Mouse (Mus musculus) spleen, postnatal 10 days (tissue): Measurements from ENCODE around the gene Kcnab1.

Experiments used
- DNase-seq, 2 experiments: peaks; one replicate each; pipeline ENCODE4 v3.0.0; 2021 to 2022; ENCODE audit warnings: low spot score in 2 of 2

Kcnab1 gene

GRCm38 (mm10) chr3:65204356-65205075 lies 95.3 kb downstream of the Kcnab1 start:
- no peak for DNase-seq

- no peak for DNase-seq
Observed at GRCm38 (mm10) chr3:65205539-65206020, 96.4 kb downstream of the Kcnab1 start.

GRCm38 (mm10) chr3:65213725-65214124 lies 104.5 kb downstream of the Kcnab1 start:
- DNase-seq = no peak

- DNase-seq = no peak
Observed at GRCm38 (mm10) chr3:65214635-65215034, 105.5 kb downstream of the Kcnab1 start.

- DNase-seq = no peak
Observed at GRCm38 (mm10) chr3:65217673-65218579, 108.7 kb downstream of the Kcnab1 start.

- DNase-seq = no peak
Observed at GRCm38 (mm10) chr3:65220287-65220686, 111.1 kb downstream of the Kcnab1 start.

- no peak for DNase-seq
Observed at GRCm38 (mm10) chr3:65223635-65224034, 114.5 kb downstream of the Kcnab1 start.

- no peak for DNase-seq
Observed at GRCm38 (mm10) chr3:65230978-65231377, 121.8 kb downstream of the Kcnab1 start.

GRCm38 (mm10) chr3:65231419-65232090 lies 122.4 kb downstream of the Kcnab1 start:
- DNase-seq = no peak

GRCm38 (mm10) chr3:65249023-65249422 lies 139.8 kb downstream of the Kcnab1 start:
- DNase-seq = no peak

- no peak for DNase-seq
Observed at GRCm38 (mm10) chr3:65260521-65260920, 151.3 kb downstream of the Kcnab1 start.

GRCm38 (mm10) chr3:65262506-65263422 lies 153.6 kb downstream of the Kcnab1 start:
- no peak for DNase-seq

GRCm38 (mm10) chr3:65273317-65273716 lies 164.1 kb downstream of the Kcnab1 start:
- no peak for DNase-seq

- no peak for DNase-seq
Observed at GRCm38 (mm10) chr3:65277777-65278176, 168.6 kb downstream of the Kcnab1 start.

GRCm38 (mm10) chr3:65283366-65283765 lies 174.2 kb downstream of the Kcnab1 start:
- no peak for DNase-seq

GRCm38 (mm10) chr3:65288994-65289393 lies 179.8 kb downstream of the Kcnab1 start:
- no peak for DNase-seq

- no peak for DNase-seq
Observed at GRCm38 (mm10) chr3:65296996-65297395, 187.8 kb downstream of the Kcnab1 start.

GRCm38 (mm10) chr3:65299205-65299604 lies 190.0 kb downstream of the Kcnab1 start:
- DNase-seq = no peak

GRCm38 (mm10) chr3:65301531-65301930 lies 192.3 kb downstream of the Kcnab1 start:
- no peak for DNase-seq

GRCm38 (mm10) chr3:65302559-65302958 lies 193.4 kb downstream of the Kcnab1 start:
- DNase-seq = no peak

GRCm38 (mm10) chr3:65315837-65316236 lies 206.7 kb downstream of the Kcnab1 start:
- DNase-seq = no peak
